Mouse (Mus musculus) WW6 (cell line): Measurements from ENCODE around the gene Srsf9.
"Not testable (repeated sequence)": the region's sequence is repeated elsewhere in the genome, so short reads cannot be mapped to it uniquely, and the experiment has no call there.

ENCODE experiments used
- DNase-seq: peaks from one replicate; pipeline ENCODE4 v3.0.0-alpha.2; 2013; ENCODE audit warnings: low read depth, low spot score

Srsf9 gene

GRCm38 (mm10) chr5:115373441-115374203 lies 46.6 kb downstream of the Srsf9 start:
- DNase-seq: no peak

- DNase-seq: no peak
Observed at GRCm38 (mm10) chr5:115374204-115374820, 47.3 kb downstream of the Srsf9 start.

GRCm38 (mm10) chr5:115375436-115375835 lies 48.5 kb downstream of the Srsf9 start:
- DNase-seq: no peak

- DNase-seq: not testable (repeated sequence)
Observed at GRCm38 (mm10) chr5:115378882-115379281, 51.9 kb downstream of the Srsf9 start.
